Mouse (Mus musculus): ENCODE data around the gene Col1a1. TPM values are rescaled to one million over a fixed set of nuclear protein-coding genes. Genes with fewer than 3 reads are reported as not detected.

The Col1a1 gene
- polyA plus RNA-seq, 1 experiment from 2014 or later: 380 TPM

- Histone ChIP-seq H3K9me3 (ENCODE audit: control insufficient read depth, low read length) (no peaks in the 10 kb centered on the region), H3K27me3 (ENCODE audit: control insufficient read depth, insufficient read depth, low read length) (no peaks in the 10 kb centered on the region), H3K4me1 (ENCODE audit: control insufficient read depth, insufficient read depth, low read length) (peaks cover 16% of the 10 kb centered on the region), H3K4me3 (ENCODE audit: low read length) (no peak overlapping the region), H3K27ac (ENCODE audit: low read depth, low read length) (peak overlapping the region; percentile 74), H3K4me2 (replicated peaks; ENCODE audit: low read depth, low read length) (no peak overlapping the region), H3K9ac (ENCODE audit: low read depth, low read length) (no peak overlapping the region), H3K36me3 (ENCODE audit: control insufficient read depth, insufficient read depth, low read length) (peaks cover 78% of the 10 kb centered on the region)
- peak; percentile 17 for ATAC-seq (ENCODE audit: low FRiP score, low TSS enrichment)
- 12% methylated on average over 4 of the region's 4 CpGs for WGBS
Measured at GRCm38 (mm10) chr11:95000548-95000947, 64.5 kb downstream of the Col1a1 start.

DNA sequence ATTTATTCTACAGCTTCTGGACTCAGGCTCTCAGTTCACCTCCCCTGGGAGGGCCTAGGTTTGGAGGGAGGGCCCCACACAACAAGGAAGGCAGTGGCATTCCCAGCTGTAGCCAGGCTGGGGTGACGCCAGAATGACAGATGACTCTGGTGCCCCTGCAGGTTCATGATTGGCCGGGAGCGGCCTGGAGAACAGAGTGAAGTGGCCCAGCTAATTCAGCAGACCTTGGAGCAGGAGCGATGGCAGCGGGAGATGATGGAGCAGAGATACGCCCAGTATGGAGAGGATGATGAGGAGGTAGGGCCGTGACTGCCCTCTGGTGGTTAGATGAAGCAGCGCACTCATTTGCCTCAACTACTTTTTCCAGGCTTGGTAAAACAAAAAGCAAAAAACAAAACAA, 65.0 kb downstream of the Col1a1 start:
- Histone ChIP-seq H3K9ac (ENCODE audit: low read depth, low read length) (no peak overlapping the region), H3K9me3 (ENCODE audit: control insufficient read depth, low read length) (no peaks in the 10 kb centered on the region), H3K4me3 (ENCODE audit: low read length) (no peak overlapping the region), H3K36me3 (ENCODE audit: control insufficient read depth, insufficient read depth, low read length) (peaks cover 82% of the 10 kb centered on the region), H3K27ac (ENCODE audit: low read depth, low read length) (peak overlapping the region; percentile 74), H3K4me1 (ENCODE audit: control insufficient read depth, insufficient read depth, low read length) (peaks cover 17% of the 10 kb centered on the region), H3K27me3 (ENCODE audit: control insufficient read depth, insufficient read depth, low read length) (no peaks in the 10 kb centered on the region), H3K4me2 (replicated peaks; ENCODE audit: low read depth, low read length) (no peak overlapping the region)
- ATAC-seq (ENCODE audit: low FRiP score, low TSS enrichment): peak; percentile 59
- WGBS: 3% methylated on average over 8 of the region's 8 CpGs

- Histone ChIP-seq H3K4me3 (ENCODE audit: low read length) (no peak overlapping the region), H3K4me2 (replicated peaks; ENCODE audit: low read depth, low read length) (no peak overlapping the region), H3K4me1 (ENCODE audit: control insufficient read depth, insufficient read depth, low read length) (peaks cover 21% of the 10 kb centered on the region), H3K9ac (ENCODE audit: low read depth, low read length) (no peak overlapping the region), H3K27ac (ENCODE audit: low read depth, low read length) (no peak overlapping the region), H3K27me3 (ENCODE audit: control insufficient read depth, insufficient read depth, low read length) (no peaks in the 10 kb centered on the region), H3K9me3 (ENCODE audit: control insufficient read depth, low read length) (no peaks in the 10 kb centered on the region), H3K36me3 (ENCODE audit: control insufficient read depth, insufficient read depth, low read length) (peaks cover 77% of the 10 kb centered on the region)
- WGBS: 86% methylated on average over 21 of the region's 21 CpGs
- ATAC-seq (ENCODE audit: low FRiP score, low TSS enrichment): no peak
Measured at GRCm38 (mm10) chr11:95001584-95002347, 65.7 kb downstream of the Col1a1 start.

Other genes starting within 250 kb of the Col1a1 start
- 0.23 and 0.99 TPM in 2 replicates for gene Gm11541, start 231.7 kb upstream of the Col1a1 start, polyA plus RNA-seq (2014; fragmentation: Nextera tagmentation; extraction: Ambion mirVana)
- gene Cdc34b, start 194.4 kb upstream of the Col1a1 start, polyA plus RNA-seq (2014; fragmentation: Nextera tagmentation; extraction: Ambion mirVana): not detected in 2 replicates
- gene Tmem92, start 153.5 kb upstream of the Col1a1 start, polyA plus RNA-seq (2014; fragmentation: Nextera tagmentation; extraction: Ambion mirVana): not detected in 2 replicates
- gene Hils1, start 31.4 kb downstream of the Col1a1 start, polyA plus RNA-seq (2014; fragmentation: Nextera tagmentation; extraction: Ambion mirVana): not detected in 2 replicates
- gene Sgca, start 40.1 kb downstream of the Col1a1 start, polyA plus RNA-seq (2014; fragmentation: Nextera tagmentation; extraction: Ambion mirVana): 0.24 TPM in 1 of 2 replicates, not detected in the other
- 12.0 and 14.6 TPM in 2 replicates for gene Ppp1r9b, start 54.8 kb downstream of the Col1a1 start, polyA plus RNA-seq (2014; fragmentation: Nextera tagmentation; extraction: Ambion mirVana)
- gene Samd14, start 73.7 kb downstream of the Col1a1 start, polyA plus RNA-seq (2014; fragmentation: Nextera tagmentation; extraction: Ambion mirVana): 14.7 and 18.3 TPM in 2 replicates
- gene Pdk2, start 105.1 kb downstream of the Col1a1 start, polyA plus RNA-seq (2014; fragmentation: Nextera tagmentation; extraction: Ambion mirVana): 30.0 and 46.5 TPM in 2 replicates
- gene Itga3, start 140.6 kb downstream of the Col1a1 start, polyA plus RNA-seq (2014; fragmentation: Nextera tagmentation; extraction: Ambion mirVana): 13.9 and 20.9 TPM in 2 replicates
- 0.71 and 1.2 TPM in 2 replicates for gene Dlx3, start 183.9 kb downstream of the Col1a1 start, polyA plus RNA-seq (2014; fragmentation: Nextera tagmentation; extraction: Ambion mirVana)
- gene Dlx4, start 210.0 kb downstream of the Col1a1 start, polyA plus RNA-seq (2014; fragmentation: Nextera tagmentation; extraction: Ambion mirVana): not detected in 2 replicates

Measured in kidney, embryonic 14.5 days (tissue).